Mouse (Mus musculus) right cerebral cortex, adult 18-20 months (tissue): ENCODE results near the gene Pld3.

Experiments used
- DNase-seq: peaks from one replicate; pipeline ENCODE4 v3.0.0; 2022; ENCODE audit warnings: mixed read lengths

The Pld3 gene

GRCm38 (mm10) chr7:27560978-27561377 is 8.0 kb upstream of the Pld3 start:
- DNase-seq: no peak

GRCm38 (mm10) chr7:27560291-27560887 is 7.4 kb upstream of the Pld3 start:
- no peak for DNase-seq

DNA sequence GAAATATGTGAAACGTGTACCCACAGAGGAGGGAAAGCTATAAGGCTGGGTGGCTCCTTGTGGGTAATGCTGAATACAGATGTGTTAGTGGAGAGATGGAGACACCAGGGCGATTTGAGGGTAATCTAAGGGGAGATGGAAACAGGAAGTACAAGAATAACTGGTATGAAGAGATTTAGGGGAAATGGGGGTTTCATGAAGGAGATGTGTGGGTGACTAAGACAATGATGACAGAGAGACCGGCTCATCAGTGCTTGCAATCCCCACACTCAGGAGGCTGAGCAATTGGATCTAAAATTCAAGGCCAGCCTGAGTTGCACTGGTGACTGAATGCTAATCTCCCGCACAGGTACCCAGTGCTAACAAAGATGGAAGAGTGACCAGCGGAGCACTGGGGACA is 948 bp downstream of the Pld3 start:
- DNase-seq: no peak

DNA sequence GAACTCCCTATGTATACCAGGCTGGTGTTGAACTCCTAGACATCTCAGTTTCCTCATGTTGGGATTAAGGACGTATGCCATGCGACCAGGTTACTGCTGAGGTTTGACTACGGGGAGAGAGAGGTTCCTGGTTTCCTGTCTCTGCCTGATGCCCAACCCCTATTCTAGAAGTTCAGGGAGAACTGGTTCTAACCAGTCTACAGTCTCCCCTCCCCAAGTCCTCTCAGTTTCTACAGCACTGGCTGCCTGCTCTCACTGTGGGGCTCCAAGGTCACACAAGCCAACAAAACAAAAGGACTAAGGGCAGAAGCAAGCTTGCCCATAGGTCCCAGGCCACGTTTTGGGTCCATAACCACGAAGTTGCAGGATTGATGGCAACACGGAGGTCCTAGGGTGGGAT is 3.4 kb downstream of the Pld3 start:
- DNase-seq: no peak

DNA sequence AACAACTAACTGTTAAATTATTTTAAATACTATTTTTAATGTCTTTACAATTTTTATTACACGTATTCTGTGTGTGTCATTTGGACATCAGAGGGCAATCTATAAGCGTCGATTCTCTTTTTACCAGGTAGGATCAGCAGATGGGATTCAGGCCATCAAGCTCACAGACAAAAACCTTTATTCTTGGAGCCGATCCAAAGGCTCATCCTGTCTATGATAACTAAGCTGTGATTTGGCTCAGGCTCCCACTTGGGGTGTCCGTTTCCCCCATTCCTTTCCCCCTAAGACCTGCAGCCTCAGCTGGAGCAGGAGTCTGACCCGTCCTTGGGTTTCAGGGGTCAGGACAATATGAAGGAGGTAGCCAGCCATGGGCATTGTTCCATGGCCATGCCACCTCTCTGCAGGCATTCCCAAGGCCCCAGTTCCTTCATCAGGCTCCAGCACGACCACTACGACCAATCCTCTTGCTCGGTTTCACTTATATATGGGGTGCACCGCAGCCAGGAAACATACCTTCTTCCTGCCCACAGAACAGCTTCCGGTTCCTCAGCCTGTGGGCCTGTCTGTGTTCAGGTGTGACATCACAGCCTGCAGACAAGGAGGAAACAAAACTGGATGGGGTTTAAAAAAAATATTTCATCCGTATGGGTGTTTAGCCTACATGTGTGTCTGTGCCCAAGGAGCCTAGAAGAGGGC is 8.2 kb downstream of the Pld3 start:
- no peak for DNase-seq

GRCm38 (mm10) chr7:27543851-27544250 is 9.2 kb downstream of the Pld3 start:
- DNase-seq: no peak

- no peak for DNase-seq
Observed at GRCm38 (mm10) chr7:27543065-27543464, 10.0 kb downstream of the Pld3 start.

DNA sequence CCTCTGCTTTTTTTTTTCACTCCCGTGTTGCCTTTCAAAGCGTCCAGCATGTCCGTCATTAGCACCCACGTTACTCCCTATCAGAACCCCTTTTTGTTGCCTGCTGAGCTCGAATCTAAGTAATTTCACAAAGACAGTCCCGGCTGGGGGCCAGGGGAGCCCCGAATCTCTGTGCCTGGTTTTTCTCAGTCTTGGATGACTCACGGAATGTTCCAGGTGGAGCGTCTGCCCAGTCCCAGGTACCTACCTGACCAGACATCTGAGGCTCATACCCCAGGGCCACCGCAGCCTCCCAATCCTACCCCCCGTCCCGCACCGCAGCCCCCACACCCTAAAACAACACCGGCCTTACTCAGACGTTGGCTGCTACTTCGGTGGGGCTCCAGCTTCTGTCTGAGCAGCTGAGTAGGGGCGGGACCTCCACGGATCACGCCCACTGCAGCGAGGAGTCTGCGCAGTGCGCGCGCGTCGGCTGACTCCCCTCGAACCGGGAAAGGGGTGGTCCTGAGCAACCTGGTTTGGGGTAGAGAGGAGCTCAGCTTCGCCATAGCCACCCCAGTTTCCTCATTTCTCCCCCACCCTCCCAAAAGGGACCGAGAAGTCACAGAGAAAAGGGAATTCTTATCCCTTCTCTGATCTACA is 10.5 kb downstream of the Pld3 start:
- peak; percentile 94 for DNase-seq

GRCm38 (mm10) chr7:27541922-27542321 is 11.1 kb downstream of the Pld3 start:
- DNase-seq: no peak

DNA sequence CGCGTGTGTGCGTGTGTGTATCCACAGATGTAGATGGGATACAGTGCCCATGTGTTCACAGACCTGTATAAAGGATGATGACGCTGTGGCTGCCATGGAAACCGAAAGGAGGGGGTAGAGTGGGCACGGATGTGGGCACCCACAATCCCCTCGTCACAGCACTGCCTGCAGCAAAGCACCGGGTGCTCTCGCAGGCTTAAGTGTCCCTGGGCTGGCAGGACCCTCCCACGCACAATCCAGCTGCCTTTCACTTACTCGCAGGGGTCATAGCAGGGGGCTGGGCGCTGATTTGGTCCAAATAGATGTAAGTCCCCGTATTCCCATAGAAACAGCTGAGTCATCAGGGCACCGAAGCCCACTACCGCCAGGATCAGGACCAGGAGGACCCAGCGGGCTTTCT is 11.6 kb downstream of the Pld3 start:
- peak; percentile 94 for DNase-seq

DNA sequence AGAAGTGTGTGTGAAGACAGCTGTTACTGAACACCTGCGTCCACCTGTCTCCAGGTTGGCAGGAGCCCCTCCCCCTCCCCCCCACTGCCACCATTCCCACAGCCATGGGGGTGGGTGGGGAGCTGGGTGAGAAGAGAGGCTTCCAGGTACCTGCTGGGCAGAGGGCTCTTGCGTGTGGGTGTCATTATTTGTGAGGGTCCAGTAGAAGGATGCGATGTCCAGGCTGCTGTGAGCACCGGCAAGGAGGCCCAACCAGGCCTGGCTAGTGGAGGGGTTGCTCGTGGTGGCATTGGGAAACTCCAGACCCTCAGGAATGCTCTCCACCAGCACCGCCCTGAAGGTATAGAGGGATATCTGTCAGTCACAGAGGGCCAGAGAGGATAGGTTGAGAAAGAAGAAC is 12.1 kb downstream of the Pld3 start:
- no peak for DNase-seq

GRCm38 (mm10) chr7:27540521-27540920 is 12.5 kb downstream of the Pld3 start:
- no peak for DNase-seq

- DNase-seq: no peak
Observed at GRCm38 (mm10) chr7:27538797-27539196, 14.2 kb downstream of the Pld3 start.

GRCm38 (mm10) chr7:27537998-27538397 is 15.0 kb downstream of the Pld3 start:
- DNase-seq: no peak

GRCm38 (mm10) chr7:27536618-27537017 is 16.4 kb downstream of the Pld3 start:
- no peak for DNase-seq

DNA sequence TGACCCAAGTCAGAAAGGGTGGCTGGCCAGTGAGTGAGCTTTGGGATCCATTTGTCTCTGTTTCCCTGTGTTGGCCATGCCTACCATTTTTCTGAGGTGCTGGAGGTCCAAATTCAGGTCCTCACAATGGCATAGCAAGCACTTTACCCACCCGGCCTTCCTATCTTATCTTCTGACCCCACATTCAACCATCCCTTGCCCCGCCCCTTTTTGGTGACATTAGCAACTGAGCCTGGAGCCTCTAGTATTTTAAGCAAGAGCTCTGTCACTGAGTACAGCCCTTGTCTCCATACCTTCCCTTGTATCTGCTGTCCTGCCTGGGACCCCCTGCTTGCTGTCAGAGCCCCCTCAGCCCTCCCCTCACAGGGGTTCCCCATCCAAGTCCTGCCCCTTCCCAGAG is 17.6 kb downstream of the Pld3 start:
- no peak for DNase-seq

DNA sequence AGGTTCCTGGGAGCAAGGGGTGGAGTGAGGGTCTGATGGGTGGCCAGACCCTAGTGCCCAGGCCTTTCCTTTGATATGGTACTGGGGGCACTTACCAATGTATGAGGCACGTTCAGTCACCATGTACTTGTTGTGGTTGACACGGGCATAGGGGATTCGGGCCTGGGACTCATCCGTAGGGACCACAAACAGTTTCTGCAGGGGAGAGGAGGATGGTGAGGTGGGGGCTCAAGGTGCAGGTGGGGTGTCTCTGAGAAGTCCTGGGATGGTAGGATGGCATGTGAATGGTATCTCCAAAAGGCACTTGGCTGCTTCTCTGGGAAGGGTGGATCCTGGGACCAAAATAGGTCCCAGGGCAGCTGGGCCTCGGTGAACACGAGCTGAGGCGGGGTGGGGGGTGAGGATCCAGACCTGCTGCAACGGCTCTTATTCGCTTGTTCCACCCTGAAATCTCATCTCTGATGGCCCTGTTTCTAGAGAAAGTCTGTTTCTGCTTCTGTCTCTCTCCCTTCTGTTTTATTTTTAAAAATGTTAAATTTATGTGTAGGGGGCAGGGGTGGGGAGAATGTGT is 20.5 kb downstream of the Pld3 start:
- no peak for DNase-seq

GRCm38 (mm10) chr7:27531707-27532106 is 21.3 kb downstream of the Pld3 start:
- no peak for DNase-seq

DNA sequence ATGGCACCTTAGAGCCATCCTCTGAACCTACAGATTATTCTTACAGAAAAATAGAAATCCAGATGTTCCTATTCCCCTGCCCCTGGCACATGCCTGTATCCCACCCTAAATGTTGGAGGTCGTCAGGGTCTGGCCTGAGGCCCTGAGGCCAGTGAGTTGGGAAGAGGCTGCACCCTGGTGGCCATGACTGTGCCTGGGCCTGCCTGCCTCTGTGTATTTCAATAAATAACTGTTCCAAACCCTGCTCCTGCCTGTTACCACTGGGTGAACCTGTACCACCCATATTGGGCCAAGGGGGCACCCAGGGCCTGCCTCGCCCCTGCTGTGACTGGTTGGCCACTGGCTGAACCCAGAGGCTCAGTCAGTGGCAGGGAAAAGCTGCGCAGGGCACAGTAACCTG is 22.1 kb downstream of the Pld3 start:
- no peak for DNase-seq

- DNase-seq: no peak
Observed at GRCm38 (mm10) chr7:27529070-27529469, 23.9 kb downstream of the Pld3 start.

DNA sequence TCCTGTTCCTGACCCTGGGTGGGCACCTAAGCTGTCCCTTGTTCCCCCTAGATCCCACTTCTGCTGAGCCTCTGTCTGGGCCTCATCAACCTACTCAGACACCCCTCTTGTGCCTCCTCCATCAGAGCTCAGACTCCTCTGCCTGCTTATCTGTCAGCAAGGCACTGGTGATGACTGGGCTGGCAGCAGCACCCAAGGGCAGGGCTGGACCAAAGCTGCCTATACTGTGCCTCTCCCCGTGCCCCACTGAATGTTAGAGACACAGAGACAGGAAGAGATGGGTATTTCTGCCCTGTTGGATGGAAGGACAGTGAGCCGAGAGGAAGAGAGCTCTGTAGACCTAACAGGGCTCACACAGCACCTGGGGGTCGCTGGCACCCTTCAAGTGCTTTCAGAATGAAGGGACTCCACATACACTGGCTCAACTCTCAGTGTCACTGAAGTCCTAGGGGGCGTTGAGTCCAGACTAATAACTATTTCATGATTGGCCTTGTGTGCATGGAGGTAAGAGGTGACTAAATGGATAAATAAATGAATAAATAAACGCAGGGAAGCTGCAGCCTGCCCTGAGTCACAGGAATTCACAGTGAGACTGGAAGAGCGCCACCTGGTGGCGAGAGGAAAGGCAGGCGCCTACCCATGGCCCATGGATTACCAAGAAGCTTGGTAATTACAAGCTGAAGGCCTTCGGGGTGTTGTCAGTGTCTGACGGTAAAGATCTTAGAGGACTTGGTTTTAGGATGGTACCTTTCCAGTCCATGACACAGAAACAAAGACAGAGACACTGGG is 26.8 kb downstream of the Pld3 start:
- peak; percentile 81 for DNase-seq

- no peak for DNase-seq
Observed at GRCm38 (mm10) chr7:27523805-27524204, 29.2 kb downstream of the Pld3 start.

DNA sequence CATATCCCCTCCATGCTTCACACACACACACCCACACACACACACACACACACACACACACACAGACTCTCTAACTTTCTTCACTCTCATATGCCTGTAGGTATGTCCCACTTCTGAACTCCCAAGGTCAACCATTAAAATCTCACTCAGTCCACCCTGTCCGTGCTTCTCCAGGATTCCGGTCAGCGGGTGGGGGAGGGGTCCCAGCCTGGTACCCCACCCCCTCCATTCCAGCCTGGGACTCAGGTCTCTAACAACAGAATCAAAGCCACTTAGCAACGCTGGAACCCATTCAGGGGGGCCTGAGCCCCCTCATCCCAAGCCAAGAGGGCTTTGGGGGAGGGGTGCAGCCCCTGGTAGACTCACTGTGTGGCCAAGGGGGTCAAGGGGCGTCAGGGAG is 30.1 kb downstream of the Pld3 start, which contains the start of gene Hipk4:
TSS of gene Hipk4 (plus strand) at position 301 of the 400 bp plus-strand sequence.
- no peak for DNase-seq
